Mouse (Mus musculus) spleen, embryonic (tissue): ENCODE measurements around the gene Luc7l3.

Experiments
- CTCF ChIA-PET: fragments of 350-600 bp; sonication (Branson Sonifier 250); formaldehyde crosslinking; loops from one replicate; lab custom pipeline; 2022; lab: Charles Lee

The Luc7l3 gene

GRCm38 (mm10) chr11:94261585-94262370, 60.0 kb downstream of the Luc7l3 start:
- CTCF ChIA-PET, result no interaction called here

- CTCF ChIA-PET, result no interaction called here
Measured at GRCm38 (mm10) chr11:94259814-94260213, 62.0 kb downstream of the Luc7l3 start.

- CTCF ChIA-PET, result no interaction called here
Measured at GRCm38 (mm10) chr11:94257987-94258386, 63.8 kb downstream of the Luc7l3 start.

GRCm38 (mm10) chr11:94255733-94256132, 66.1 kb downstream of the Luc7l3 start:
- CTCF ChIA-PET, result no interaction called here

GRCm38 (mm10) chr11:94253691-94254090, 68.1 kb downstream of the Luc7l3 start:
- CTCF ChIA-PET, result no interaction called here

- CTCF ChIA-PET, result no interaction called here
Measured at GRCm38 (mm10) chr11:94253156-94253555, 68.6 kb downstream of the Luc7l3 start.

GRCm38 (mm10) chr11:94246789-94247061, 75.1 kb downstream of the Luc7l3 start:
- CTCF ChIA-PET, result interaction anchor here (0.7 kb wide), 1 partner anchor 25 kb away, joined by 9 read pairs; no protein-coding TSS in a partner anchor

GRCm38 (mm10) chr11:94245955-94246788, 75.6 kb downstream of the Luc7l3 start, which contains the start of gene Wfikkn2:
Gene Wfikkn2, minus strand, starts transcription at chr11:94246005.
- CTCF ChIA-PET, result interaction anchor here (0.7 kb wide), 1 partner anchor 25 kb away, joined by 9 read pairs; no protein-coding TSS in a partner anchor

GRCm38 (mm10) chr11:94244385-94244784, 77.4 kb downstream of the Luc7l3 start:
- CTCF ChIA-PET, result no interaction called here

- CTCF ChIA-PET, result no interaction called here
Measured at GRCm38 (mm10) chr11:94243422-94244180, 78.2 kb downstream of the Luc7l3 start.

GRCm38 (mm10) chr11:94242760-94243421, 78.9 kb downstream of the Luc7l3 start:
- CTCF ChIA-PET, result interaction anchor here (0.6 kb wide), 1 partner anchor 26 kb away, joined by 5 read pairs; no protein-coding TSS in a partner anchor

GRCm38 (mm10) chr11:94239706-94240105, 82.1 kb downstream of the Luc7l3 start:
- CTCF ChIA-PET, result no interaction called here

- CTCF ChIA-PET, result no interaction called here
Measured at GRCm38 (mm10) chr11:94238786-94239185, 83.0 kb downstream of the Luc7l3 start.
